Mouse (Mus musculus): ENCODE data around the gene Atp6v1e2.

Atp6v1e2 gene

DNA sequence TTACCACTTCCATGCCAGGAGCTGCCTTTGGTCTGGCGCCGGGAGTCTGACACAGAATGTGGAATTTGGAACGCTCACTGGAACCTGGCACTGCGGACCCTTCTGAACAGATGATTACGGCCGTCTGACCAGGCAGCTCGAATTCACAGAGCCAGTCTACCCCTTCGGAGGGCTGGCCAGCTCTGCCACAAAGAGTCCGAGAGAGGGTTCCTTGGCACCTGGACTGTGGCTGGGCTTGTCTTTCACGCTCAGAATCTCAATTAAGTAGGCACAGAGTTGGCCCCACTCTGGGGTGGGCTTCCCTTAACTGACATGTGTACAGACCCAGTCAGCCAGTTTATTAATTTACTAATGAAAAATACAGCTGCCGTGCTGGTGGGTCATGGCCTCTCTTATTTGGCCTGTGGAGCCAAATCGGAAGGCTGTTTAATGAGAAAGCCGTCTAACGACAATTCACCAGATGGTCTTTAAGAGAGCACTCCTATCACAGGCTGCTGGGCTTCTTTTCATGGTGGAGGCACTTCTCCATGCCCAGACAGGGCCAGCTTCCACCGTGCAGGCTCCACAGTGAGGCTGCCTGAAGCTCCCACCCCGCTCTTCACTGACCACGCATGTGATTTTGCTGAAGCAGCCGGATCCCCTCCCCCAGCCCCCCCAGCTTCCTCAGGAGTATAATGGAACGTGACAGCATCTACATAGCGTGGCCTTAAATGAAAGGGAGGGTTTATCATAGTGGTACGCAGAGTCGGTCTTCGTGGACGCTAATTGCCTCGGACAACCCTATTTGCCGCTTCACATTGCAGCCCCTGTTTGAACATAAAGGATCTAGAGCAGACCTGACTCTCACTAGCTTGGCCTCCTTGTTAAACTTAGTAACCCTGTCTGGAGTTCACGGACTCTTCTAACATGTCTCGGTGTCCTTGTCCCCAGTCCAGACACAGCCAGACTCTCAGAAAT lies at the start of gene Atp6v1e2:
Gene Atp6v1e2 (minus strand): TSS at position 58 of the 957 bp plus-strand sequence.
- in situ Hi-C loops (cut with MboI, MseI): no loop called here

DNA sequence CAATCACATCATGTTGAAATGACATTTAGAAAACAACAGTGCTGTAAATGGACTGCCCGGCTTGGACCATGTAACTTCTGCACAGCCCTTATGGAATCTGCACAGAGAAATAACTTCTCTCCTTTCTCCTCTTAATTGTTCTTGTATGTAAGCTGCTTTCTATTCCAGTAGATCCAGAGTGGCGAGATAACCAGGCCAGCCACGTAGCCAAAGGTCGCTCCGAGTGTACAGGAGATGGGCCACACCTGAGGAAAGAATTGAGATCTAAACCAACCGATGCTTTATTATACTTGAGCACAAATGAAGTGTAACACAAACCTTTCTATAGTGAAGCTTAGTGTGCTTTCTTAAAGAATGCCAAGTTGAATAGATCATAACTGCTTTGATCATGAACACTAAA lies 49.6 kb upstream of the Atp6v1e2 start:
- in situ Hi-C loops (cut with MboI, MseI): no loop called here

DNA sequence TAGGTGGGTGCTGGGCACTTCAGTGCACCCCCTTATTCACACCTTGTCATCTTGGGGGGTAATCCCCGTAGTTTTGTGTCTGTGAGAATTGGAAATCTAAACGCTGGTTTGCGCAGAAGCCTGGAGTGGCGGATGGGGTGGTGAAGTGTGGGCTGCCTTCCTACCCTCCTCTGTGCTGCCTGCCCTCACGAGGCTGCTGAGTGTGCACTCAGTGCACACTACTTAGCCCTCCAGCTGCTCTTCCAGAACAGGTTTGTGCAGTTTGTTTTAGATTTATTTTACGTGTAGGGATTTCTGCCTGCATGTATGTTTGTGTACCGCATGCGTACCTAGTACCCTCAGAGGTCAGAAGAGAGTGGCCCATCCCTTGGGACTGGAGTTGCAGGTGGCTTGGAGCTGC lies 43.6 kb upstream of the Atp6v1e2 start:
- in situ Hi-C loops (cut with MboI, MseI): loop anchor here in 1 of 2 experiments (5.0 kb wide), 1 partner anchor 74 kb away; the partner anchor contains the start of gene Tmem247

DNA sequence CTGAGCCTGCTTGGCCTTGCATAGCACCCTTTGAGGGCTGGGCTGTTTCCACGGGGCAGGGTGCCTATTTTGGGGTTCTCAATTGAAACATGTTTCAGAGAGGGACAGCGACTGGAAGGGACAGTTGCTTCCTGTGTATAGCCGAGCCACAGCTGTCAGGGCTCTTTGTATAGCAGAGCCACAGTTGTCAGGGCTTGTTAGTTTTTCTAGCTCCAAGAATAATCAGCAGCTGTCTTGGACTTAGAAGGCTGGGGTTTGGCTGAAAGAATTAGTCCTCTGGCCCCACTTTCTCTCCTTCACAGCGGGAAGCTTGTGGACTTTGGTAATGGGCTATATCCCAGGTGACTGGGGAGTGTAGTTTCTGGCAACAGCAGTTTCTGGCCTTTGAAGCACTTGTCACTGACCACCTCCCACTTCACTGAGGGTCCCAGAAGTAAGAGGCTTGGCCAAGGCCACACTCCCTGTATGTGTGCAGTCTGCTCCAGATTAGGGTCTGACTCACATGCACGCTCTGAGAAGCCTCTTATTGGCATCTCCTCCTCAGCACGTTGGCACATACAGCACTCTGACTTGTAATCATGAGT lies 41.0 kb upstream of the Atp6v1e2 start:
- in situ Hi-C loops (cut with MboI, MseI): no loop called here

DNA sequence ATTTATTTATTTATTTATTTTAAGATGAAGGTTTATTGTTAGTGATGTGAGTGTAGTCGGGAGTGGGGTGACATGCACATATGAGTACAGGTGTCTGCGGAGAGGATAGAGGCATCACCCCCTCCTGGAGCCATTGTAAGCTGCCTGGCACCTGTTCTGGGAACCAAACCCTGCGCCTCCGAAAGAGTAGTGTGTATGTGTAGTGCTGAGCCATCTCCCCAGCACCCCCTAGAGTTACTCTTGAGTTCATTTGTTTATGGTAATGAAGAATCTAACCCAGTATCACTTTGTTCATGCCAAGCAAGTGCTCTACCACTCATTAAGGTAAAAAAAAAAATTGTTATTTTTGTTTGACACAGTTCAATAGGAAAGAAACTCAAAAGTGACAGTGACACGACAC lies 40.5 kb upstream of the Atp6v1e2 start:
- in situ Hi-C loops (cut with MboI, MseI): no loop called here

DNA sequence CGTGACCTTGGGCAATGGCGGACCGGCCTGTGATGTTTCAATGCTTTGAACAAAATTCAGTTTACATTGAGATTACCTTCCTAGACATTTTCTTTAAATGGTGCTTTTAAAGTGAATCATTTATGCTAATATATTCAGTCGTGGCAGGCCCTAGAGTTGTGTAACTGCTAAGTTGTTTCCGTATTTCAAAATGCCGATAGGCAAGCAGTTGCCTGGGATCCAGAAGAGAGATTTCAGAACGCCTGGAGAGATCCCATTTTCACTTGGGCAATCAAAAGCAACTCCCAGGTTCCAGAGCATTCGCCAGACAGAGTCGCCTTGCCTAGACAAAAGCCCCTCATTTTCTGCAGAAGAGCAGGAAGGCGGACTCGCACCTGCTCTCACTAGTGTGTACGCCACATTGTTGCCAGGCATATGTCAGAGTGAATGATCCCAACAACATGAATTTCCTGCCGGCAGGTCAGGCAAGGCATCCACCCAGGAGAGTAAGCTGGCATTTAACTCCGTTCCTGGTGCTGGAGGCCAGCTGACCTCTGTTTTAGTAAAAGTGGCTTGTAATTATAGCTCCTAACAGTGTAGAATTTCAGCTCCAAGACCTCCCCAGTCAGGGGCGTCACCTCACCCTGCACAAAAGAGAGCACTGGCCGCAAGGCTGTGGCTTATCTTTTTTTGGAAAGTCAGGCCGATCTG lies 38.9 kb upstream of the Atp6v1e2 start:
- in situ Hi-C loops (cut with MboI, MseI): no loop called here

DNA sequence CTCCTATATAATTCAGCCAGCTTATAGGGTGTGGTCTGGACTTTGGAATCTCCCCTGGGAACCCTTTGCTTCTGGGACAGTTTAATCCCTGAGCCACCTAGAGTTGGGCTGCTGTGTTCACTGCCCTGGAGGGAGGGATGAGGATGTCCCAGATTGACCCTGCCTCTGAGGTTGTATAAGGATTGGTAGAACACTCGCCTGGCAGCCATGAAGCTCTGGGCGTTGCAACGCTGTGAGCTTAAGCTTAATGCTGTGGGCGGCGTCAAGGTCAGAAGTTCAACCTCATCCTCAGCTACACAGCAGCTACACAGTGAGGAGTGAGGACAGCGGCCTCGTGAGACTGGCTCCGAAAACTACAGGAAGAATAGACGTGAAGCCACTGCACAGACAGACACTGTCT lies 34.8 kb upstream of the Atp6v1e2 start:
- in situ Hi-C loops (cut with MboI, MseI): no loop called here

DNA sequence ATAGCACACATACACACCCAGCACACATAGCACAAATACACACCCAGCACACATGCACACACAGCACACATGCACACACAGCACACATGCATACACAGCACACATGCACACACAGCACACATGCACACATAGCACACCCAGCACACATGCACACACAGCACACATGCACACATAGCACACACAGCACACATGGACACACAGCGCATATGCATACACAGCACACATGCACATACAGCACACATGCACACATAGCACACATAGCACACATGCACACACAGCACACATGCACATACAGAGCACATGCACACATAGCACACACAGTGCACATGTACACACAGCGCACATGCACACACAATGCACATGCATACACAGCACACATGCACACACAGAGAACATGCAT lies 34.0 kb upstream of the Atp6v1e2 start:
- in situ Hi-C loops (cut with MboI, MseI): no loop called here

GRCm38 (mm10) chr17:86981205-86981604 lies 33.5 kb upstream of the Atp6v1e2 start:
- in situ Hi-C loops (cut with MboI, MseI): no loop called here

GRCm38 (mm10) chr17:86978496-86978895 lies 30.8 kb upstream of the Atp6v1e2 start:
- in situ Hi-C loops (cut with MboI, MseI): no loop called here

DNA sequence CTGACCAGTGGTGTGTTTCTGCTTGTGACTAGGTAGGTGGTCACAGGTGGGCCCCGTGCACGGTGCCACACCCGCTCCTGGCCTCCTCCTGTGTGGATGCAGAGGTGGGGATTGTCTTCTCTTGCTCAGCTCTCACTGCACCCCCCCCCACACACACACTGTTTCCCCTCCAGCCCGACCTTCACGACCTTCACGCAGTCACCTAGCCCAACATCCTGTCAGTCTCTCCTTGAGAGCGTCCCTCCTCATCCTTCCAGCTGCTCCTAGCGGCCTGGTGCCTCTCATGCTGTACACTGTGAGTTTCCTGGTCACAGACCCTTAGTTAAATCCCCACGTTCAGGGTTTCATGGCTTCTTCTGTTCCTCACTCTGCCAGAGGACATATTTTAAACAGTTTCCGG lies 28.7 kb upstream of the Atp6v1e2 start:
- in situ Hi-C loops (cut with MboI, MseI): no loop called here

DNA sequence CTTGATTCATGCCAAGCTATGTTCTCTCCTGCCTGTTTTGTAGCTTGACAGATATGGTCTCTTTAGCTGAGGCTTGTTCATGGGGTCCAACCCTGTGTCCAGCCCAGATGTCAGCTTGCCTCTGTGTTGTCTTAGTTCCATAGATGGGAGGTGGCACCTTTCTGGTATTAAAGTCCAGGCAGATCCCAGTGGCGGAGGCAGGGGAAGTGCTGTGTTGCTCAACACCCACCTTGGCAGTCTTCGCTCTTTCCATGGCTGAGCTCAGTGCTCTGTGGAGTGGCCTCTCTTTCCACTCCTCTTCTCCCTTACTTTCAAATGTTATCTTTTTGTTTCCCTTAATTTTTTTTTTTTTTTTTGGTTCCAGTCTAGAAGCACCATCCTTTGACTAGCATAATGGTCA lies 25.4 kb upstream of the Atp6v1e2 start:
- in situ Hi-C loops (cut with MboI, MseI): no loop called here

GRCm38 (mm10) chr17:86971860-86972259 lies 24.2 kb upstream of the Atp6v1e2 start:
- in situ Hi-C loops (cut with MboI, MseI): no loop called here

- in situ Hi-C loops (cut with MboI, MseI): no loop called here
These were observed 23.3 kb upstream of the Atp6v1e2 start for GRCm38 (mm10) chr17:86971036-86971435.

GRCm38 (mm10) chr17:86970026-86970750 lies 22.5 kb upstream of the Atp6v1e2 start:
- in situ Hi-C loops (cut with MboI, MseI): no loop called here

GRCm38 (mm10) chr17:86969582-86969981 lies 21.9 kb upstream of the Atp6v1e2 start:
- in situ Hi-C loops (cut with MboI, MseI): loop anchor here (5.0 to 10.0 kb wide), 2 partner anchors 55 to 58 kb away; partner anchors contain the start of genes Cript (in 2 of the 2) and Pigf (in 2 of the 2)

GRCm38 (mm10) chr17:86968581-86968980 lies 20.9 kb upstream of the Atp6v1e2 start:
- in situ Hi-C loops (cut with MboI, MseI): loop anchor here (5.0 to 10.0 kb wide), 2 partner anchors 56 to 59 kb away; partner anchors contain the start of genes Cript (in 2 of the 2) and Pigf (in 2 of the 2)

GRCm38 (mm10) chr17:86967536-86968525 lies 20.1 kb upstream of the Atp6v1e2 start:
- in situ Hi-C loops (cut with MboI, MseI): loop anchor here (5.0 to 10.0 kb wide), 2 partner anchors 57 to 59 kb away; partner anchors contain the start of genes Cript (in 2 of the 2) and Pigf (in 2 of the 2)

DNA sequence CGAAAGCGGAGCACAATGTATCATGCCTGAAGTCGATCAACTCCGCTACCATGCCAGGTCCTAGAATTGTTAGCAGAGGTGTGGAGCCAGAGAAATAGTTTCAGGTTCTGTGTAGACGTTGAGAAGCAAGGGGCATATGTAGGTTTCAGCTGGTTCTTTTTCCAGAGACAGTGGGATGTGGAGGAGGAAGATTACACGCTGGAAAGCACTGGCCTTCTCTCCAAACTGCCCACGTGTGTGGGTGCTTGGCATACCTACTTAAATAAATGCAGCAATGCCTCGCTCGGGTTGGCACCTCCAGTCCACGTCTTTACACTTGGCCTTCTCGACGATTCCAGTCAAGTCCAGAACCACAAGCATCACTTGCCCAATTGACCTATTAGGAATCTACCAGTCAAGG lies 19.4 kb upstream of the Atp6v1e2 start:
- in situ Hi-C loops (cut with MboI, MseI): loop anchor here (5.0 to 10.0 kb wide), 2 partner anchors 58 to 60 kb away; partner anchors contain the start of genes Cript (in 2 of the 2) and Pigf (in 2 of the 2)

DNA sequence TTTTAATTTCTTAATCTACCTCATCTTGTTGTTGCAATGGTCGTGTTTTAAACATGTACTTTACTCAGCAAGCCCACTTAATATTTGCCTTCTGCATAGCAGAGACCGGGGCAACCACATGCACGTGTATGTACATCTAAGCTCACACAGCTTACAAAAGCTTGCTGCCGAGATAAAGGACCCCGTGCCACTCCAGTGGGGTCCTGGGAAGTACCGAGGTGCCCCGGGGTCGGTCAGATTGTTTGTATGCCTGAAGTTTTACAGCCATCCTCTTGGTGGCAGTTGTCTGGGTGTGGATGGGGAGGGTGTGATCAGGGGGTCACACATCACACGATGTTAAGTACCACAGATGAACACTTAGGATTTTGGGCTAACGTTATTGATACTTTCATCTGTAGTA lies 18.3 kb upstream of the Atp6v1e2 start:
- in situ Hi-C loops (cut with MboI, MseI): loop anchor here (5.0 to 10.0 kb wide), 2 partner anchors 59 to 61 kb away; partner anchors contain the start of genes Cript (in 2 of the 2) and Pigf (in 2 of the 2)
